Mouse (Mus musculus): ENCODE measurements around the gene Mindy4. TPM values are rescaled to one million over a fixed set of nuclear protein-coding genes. Genes with fewer than 3 reads are reported as not detected.

Gene Mindy4
- total and polyA plus RNA-seq, 3 experiments = 0.23 to 1.6 TPM; not detected in 1

DNA sequence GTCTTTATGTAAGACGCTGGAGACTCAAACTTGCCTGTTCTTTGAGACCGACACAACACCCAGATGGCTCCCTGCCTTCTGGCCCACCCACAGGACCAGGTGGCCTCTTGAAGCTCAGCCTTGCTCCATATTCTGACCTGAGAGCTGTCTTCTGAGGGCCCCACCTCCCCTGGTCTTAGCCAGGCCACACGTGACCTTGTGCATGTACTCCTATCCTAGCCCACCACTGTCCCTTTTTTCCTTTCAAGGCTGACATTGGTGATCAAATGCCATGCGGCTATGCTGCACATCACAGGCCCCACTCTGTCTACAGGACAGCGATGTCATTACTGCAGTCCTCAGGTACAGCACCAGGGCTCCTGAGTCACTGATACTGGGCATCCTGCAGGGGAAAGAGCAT lies 30.1 kb downstream of the Mindy4 start:
- H3K4me3 ChIP-seq (ENCODE audit: control insufficient read depth in 1 of 2, insufficient read depth in 1 of 2, low read depth in 2 of 2, low read length in 2 of 2) = no peak overlapping the region
- H3K27ac ChIP-seq (ENCODE audit: control insufficient read depth, low read depth, low read length) = no peak overlapping the region
- no peaks in the 10 kb centered on the region for H3K79me2 ChIP-seq (ENCODE audit: control insufficient read depth, insufficient read depth, low read length, poor library complexity)
- H3K9me3 ChIP-seq (replicated peaks; ENCODE audit: insufficient read depth, low read length) = no peaks in the 10 kb centered on the region
- no peak overlapping the region for H3K9ac ChIP-seq (ENCODE audit: control insufficient read depth, low read depth, low read length, poor library complexity, severe bottlenecking)
- no peaks in the 10 kb centered on the region for H3K27me3 ChIP-seq (ENCODE audit: control insufficient read depth in 1 of 2, insufficient read depth in 2 of 2, low read length in 2 of 2)
- no peaks in the 10 kb centered on the region for H3K36me3 ChIP-seq (ENCODE audit: control insufficient read depth in 1 of 2, insufficient read depth in 2 of 2, low read length in 2 of 2)
- TF ChIP-seq USF2 (IDR thresholded peaks at IDR 0.05; ENCODE audit: borderline replicate concordance in 1 of 2, insufficient read depth in 1 of 2, low read depth in 1 of 2, low read length in 2 of 2) = no peak
- TF ChIP-seq RAD21 (IDR thresholded peaks at IDR 0.05; ENCODE audit: low read depth, low read length) = no peak
- no peak for TF ChIP-seq POLR2AphosphoS2 (IDR thresholded peaks at IDR 0.05; ENCODE audit: low read length)
- no peak for TF ChIP-seq CHD1 (IDR thresholded peaks at IDR 0.05; ENCODE audit: low read depth, low read length)
- no peak for TF ChIP-seq NRF1 (IDR thresholded peaks at IDR 0.05; ENCODE audit: insufficient read depth, low read depth, low read length, poor library complexity, severe bottlenecking)
- no peak for TF ChIP-seq NELFE (IDR thresholded peaks at IDR 0.05; ENCODE audit: low read depth, low read length)
- TF ChIP-seq SIN3A (IDR thresholded peaks at IDR 0.05; ENCODE audit: low read length) = no peak
- TF ChIP-seq USF1 (IDR thresholded peaks at IDR 0.05; ENCODE audit: low read depth, low read length) = no peak
- TF ChIP-seq EP300 (IDR thresholded peaks at IDR 0.05; ENCODE audit: low read depth in 1 of 2, low read length in 2 of 2) = no peak
- no peak for TF ChIP-seq ETS1 (IDR thresholded peaks at IDR 0.05; ENCODE audit: low read depth, low read length)
- TF ChIP-seq ZMIZ1 (IDR thresholded peaks at IDR 0.05; ENCODE audit: low read depth, low read length) = no peak
- TF ChIP-seq MAX (IDR thresholded peaks at IDR 0.05; ENCODE audit: low read length) = no peak
- TF ChIP-seq CTCF (IDR thresholded peaks at IDR 0.05 in 2 of 3, conservative IDR thresholded peaks at IDR 0.05 in 1 of 3; ENCODE audit: control insufficient read depth in 1 of 3, insufficient read depth in 1 of 3, low read depth in 2 of 3, low read length in 3 of 3, poor library complexity in 1 of 3, severe bottlenecking in 1 of 3) = no peak
- no peaks in the 10 kb centered on the region; a peak in 1 of 4 replicates for H3K4me1 ChIP-seq (ENCODE audit: control insufficient read depth in 1 of 2, insufficient read depth in 2 of 2, low read length in 2 of 2)
- no peak for DNase-seq (ENCODE audit: low read depth, low spot score)

- peak; percentile 26 for DNase-seq (ENCODE audit: low read depth, low spot score)
- Histone ChIP-seq H3K9me3 (replicated peaks; ENCODE audit: insufficient read depth, low read length) (no peaks in the 10 kb centered on the region), H3K27ac (ENCODE audit: control insufficient read depth, low read depth, low read length) (no peak overlapping the region), H3K27me3 (ENCODE audit: control insufficient read depth in 1 of 2, insufficient read depth in 2 of 2, low read length in 2 of 2) (no peaks in the 10 kb centered on the region; a peak in 1 of 4 replicates), H3K79me2 (ENCODE audit: control insufficient read depth, insufficient read depth, low read length, poor library complexity) (no peaks in the 10 kb centered on the region), H3K9ac (ENCODE audit: control insufficient read depth, low read depth, low read length, poor library complexity, severe bottlenecking) (no peak overlapping the region), H3K36me3 (ENCODE audit: control insufficient read depth in 1 of 2, insufficient read depth in 2 of 2, low read length in 2 of 2) (no peaks in the 10 kb centered on the region), H3K4me3 (ENCODE audit: control insufficient read depth in 1 of 2, insufficient read depth in 1 of 2, low read depth in 2 of 2, low read length in 2 of 2) (no peak overlapping the region), H3K4me1 (ENCODE audit: control insufficient read depth in 1 of 2, insufficient read depth in 2 of 2, low read length in 2 of 2) (no peaks in the 10 kb centered on the region; a peak in 1 of 4 replicates)
- TF ChIP-seq MEF2A (IDR thresholded peaks at IDR 0.05; ENCODE audit: extremely low read depth, insufficient replicate concordance, low read depth, low read length, poor library complexity, severe bottlenecking) (no peak), ZC3H11A (IDR thresholded peaks at IDR 0.05; ENCODE audit: low read depth, low read length) (no peak), MXI1 (IDR thresholded peaks at IDR 0.05; ENCODE audit: low read depth, low read length) (no peak), BHLHE40 (IDR thresholded peaks at IDR 0.05; ENCODE audit: borderline replicate concordance, low read depth, low read length) (no peak)
Measured at GRCm38 (mm10) chr6:55234636-55235035, 31.5 kb downstream of the Mindy4 start.

All from MEL (cell line).